Mouse (Mus musculus): ENCODE data around the gene Prps2. TPM values are rescaled to one million over a fixed set of nuclear protein-coding genes. Genes with fewer than 3 reads are reported as not detected.

Gene Prps2
- polyA plus RNA-seq, 1 experiment from 2014 or later = 28.6 TPM

DNA sequence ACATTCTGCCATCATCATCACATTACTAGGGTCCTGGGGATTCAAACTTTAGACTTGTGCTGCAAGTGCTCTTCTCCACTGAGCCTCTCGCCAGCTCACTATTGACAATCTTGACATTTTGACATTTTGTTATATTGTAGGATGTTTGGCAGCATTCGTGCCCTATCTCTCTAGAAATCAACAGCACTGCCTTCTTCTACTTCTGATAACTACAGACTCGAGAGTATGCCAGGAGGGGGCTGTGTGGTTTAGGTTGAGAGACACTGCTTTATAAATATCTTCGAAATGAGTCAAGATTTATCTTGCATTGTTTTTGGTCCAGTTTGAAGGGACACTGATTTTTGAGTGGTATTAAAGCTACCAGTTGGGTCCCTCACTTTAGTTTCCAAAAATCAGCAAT, 51.6 kb downstream of the Prps2 start:
- 57% methylated on average over 4 of the region's 4 CpGs for WGBS
- H3K4me1 ChIP-seq (replicated peaks; ENCODE audit: control insufficient read depth, insufficient read depth, low read length) = no peaks in the 10 kb centered on the region
- H3K36me3 ChIP-seq (ENCODE audit: control insufficient read depth, insufficient read depth, low read length) = no peaks in the 10 kb centered on the region
- no peak for ATAC-seq (ENCODE audit: low read depth)
- no peaks in the 10 kb centered on the region for H3K27me3 ChIP-seq (ENCODE audit: control insufficient read depth, insufficient read depth, low read depth, low read length)
- no peak overlapping the region for H3K27ac ChIP-seq (ENCODE audit: low read length)
- H3K9me3 ChIP-seq (ENCODE audit: control insufficient read depth, low read length) = no peaks in the 10 kb centered on the region
- H3K9ac ChIP-seq (ENCODE audit: low read length) = no peak overlapping the region
- H3K4me2 ChIP-seq (ENCODE audit: low read depth, low read length) = no peak overlapping the region
- no peak overlapping the region for H3K4me3 ChIP-seq (ENCODE audit: low read length)

DNA sequence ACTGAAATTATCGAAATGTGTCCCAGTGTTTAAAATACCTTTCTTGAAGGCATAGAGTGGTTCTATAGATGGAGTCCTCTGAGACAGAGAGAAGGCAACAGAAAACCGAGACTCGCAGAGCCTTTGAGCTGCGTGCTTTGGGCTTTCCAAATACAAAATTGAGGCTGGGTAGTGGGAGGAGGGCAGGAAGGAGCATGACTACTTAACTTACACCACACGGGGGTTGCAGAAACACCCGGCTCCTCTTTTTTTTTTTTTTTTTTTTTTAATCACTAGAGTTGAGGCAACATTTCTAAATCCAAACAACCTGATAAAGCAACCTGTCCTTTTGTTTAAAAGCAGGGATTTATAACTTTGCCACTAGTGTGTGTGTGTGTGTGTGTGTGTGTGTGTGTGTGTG, 52.1 kb downstream of the Prps2 start, which contains the start of gene Tlr7:
Gene Tlr7, minus strand, starts transcription at position 160 of the 400 bp plus-strand sequence.
- Histone ChIP-seq H3K9me3 (ENCODE audit: control insufficient read depth, low read length) (no peaks in the 10 kb centered on the region), H3K4me2 (ENCODE audit: low read depth, low read length) (no peak within 1 kb of the TSS), H3K27ac (ENCODE audit: low read length) (no peak within 1 kb of the TSS), H3K4me1 (replicated peaks; ENCODE audit: control insufficient read depth, insufficient read depth, low read length) (no peaks in the 10 kb centered on the region), H3K9ac (ENCODE audit: low read length) (no peak within 1 kb of the TSS), H3K36me3 (ENCODE audit: control insufficient read depth, insufficient read depth, low read length) (no peaks in the 10 kb centered on the region), H3K27me3 (ENCODE audit: control insufficient read depth, insufficient read depth, low read depth, low read length) (no peaks in the 10 kb centered on the region), H3K4me3 (ENCODE audit: low read length) (no peak within 1 kb of the TSS)
- 72% methylated on average over 6 of the region's 6 CpGs for WGBS
- ATAC-seq (ENCODE audit: low read depth) = no peak

DNA sequence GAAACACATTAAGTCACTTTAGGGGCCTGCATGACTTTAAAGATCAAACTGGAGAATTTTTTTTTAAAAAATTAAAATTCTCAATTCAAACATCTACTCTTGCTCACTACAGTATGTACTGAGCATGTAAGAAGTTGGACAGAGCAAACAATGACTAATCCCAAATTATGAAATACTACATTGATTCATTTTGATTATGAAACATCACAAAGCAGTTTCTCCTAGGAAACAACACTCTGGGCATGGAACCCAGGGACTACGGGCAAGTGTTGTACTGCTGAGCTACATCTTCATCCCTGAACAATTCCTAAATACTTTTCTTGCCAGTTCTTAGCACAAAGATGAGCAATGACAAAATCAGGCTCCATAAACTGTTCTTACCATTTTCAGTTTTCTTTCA, 52.9 kb downstream of the Prps2 start:
- ATAC-seq (ENCODE audit: low read depth) = no peak
- Histone ChIP-seq H3K9ac (ENCODE audit: low read length) (no peak overlapping the region), H3K36me3 (ENCODE audit: control insufficient read depth, insufficient read depth, low read length) (no peaks in the 10 kb centered on the region), H3K4me2 (ENCODE audit: low read depth, low read length) (no peak overlapping the region), H3K27me3 (ENCODE audit: control insufficient read depth, insufficient read depth, low read depth, low read length) (no peaks in the 10 kb centered on the region), H3K4me3 (ENCODE audit: low read length) (no peak overlapping the region), H3K4me1 (replicated peaks; ENCODE audit: control insufficient read depth, insufficient read depth, low read length) (no peaks in the 10 kb centered on the region), H3K9me3 (ENCODE audit: control insufficient read depth, low read length) (no peaks in the 10 kb centered on the region), H3K27ac (ENCODE audit: low read length) (no peak overlapping the region)
- 90% methylated on average over 1 of the region's 1 CpGs for WGBS

DNA sequence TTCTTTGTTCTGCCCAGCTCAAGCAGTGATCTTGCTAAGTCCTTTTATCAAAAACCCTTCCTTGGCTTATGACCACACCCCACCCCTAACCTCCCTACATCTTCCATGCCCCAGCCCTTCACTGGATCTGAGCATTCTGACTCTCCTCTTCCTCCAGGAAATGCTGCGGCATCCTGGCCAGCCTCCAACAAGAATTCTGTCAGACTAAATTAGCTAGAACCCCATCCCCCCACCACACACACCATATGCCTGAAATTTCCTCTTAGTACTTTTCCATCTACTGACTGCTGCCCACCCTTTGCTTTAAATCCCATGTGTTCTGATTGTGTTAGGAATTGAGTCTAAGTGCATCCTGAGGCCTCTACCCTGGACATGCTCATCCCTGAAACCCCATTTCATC, 53.5 kb downstream of the Prps2 start:
- Histone ChIP-seq H3K36me3 (ENCODE audit: control insufficient read depth, insufficient read depth, low read length) (no peaks in the 10 kb centered on the region), H3K4me2 (ENCODE audit: low read depth, low read length) (no peak overlapping the region), H3K4me3 (ENCODE audit: low read length) (no peak overlapping the region), H3K27me3 (ENCODE audit: control insufficient read depth, insufficient read depth, low read depth, low read length) (no peaks in the 10 kb centered on the region), H3K4me1 (replicated peaks; ENCODE audit: control insufficient read depth, insufficient read depth, low read length) (no peaks in the 10 kb centered on the region), H3K9ac (ENCODE audit: low read length) (no peak overlapping the region), H3K27ac (ENCODE audit: low read length) (no peak overlapping the region), H3K9me3 (ENCODE audit: control insufficient read depth, low read length) (no peaks in the 10 kb centered on the region)
- 46% methylated on average over 1 of the region's 1 CpGs for WGBS
- no peak for ATAC-seq (ENCODE audit: low read depth)

DNA sequence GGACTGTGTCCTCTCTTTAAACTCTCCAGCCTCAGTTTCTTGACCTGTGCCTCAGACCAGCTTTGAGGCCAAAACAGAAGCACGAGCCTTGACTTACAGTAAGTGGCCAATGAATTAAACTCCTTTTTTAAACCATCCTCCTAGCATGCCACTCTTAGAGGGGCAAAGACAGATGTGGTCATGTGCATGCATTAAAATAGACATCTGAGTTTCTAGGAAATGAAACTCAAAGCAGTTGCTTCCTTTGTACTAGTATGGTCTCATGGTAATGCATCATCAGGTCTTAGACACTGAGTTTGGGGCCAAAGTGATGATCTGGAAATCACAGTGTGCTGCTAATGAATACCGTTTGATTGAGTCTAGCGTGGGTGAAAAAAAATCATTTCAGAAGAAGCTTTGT, 54.0 kb downstream of the Prps2 start:
- ATAC-seq (ENCODE audit: low read depth) = no peak
- no peaks in the 10 kb centered on the region for H3K27me3 ChIP-seq (ENCODE audit: control insufficient read depth, insufficient read depth, low read depth, low read length)
- WGBS = 78% methylated on average over 3 of the region's 3 CpGs
- H3K4me2 ChIP-seq (ENCODE audit: low read depth, low read length) = no peak overlapping the region
- no peaks in the 10 kb centered on the region for H3K9me3 ChIP-seq (ENCODE audit: control insufficient read depth, low read length)
- H3K36me3 ChIP-seq (ENCODE audit: control insufficient read depth, insufficient read depth, low read length) = no peaks in the 10 kb centered on the region
- H3K9ac ChIP-seq (ENCODE audit: low read length) = no peak overlapping the region
- H3K27ac ChIP-seq (ENCODE audit: low read length) = no peak overlapping the region
- no peak overlapping the region for H3K4me3 ChIP-seq (ENCODE audit: low read length)
- no peaks in the 10 kb centered on the region for H3K4me1 ChIP-seq (replicated peaks; ENCODE audit: control insufficient read depth, insufficient read depth, low read length)

DNA sequence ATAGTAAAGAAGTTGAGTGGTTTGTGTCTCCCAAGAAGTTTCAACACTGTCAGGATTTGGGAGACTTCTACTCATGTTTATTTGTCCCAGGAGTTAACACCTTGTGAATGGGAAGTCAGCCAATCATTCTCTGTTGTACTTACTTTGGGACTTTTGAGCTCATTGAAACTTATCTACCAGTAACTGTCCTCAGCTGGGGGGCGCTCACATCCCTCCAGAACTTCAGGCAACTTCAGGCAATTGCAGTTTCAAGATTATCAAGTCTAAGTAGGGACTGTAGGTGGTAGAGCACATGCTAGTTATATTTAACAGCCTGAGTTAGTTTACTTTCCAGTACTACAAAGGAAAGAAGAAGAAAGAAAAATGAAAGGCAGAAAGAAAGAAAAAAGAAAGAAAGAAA, 58.8 kb downstream of the Prps2 start:
- ATAC-seq (ENCODE audit: low read depth) = no peak
- no peak overlapping the region for H3K9ac ChIP-seq (ENCODE audit: low read length)
- H3K27ac ChIP-seq (ENCODE audit: low read length) = no peak overlapping the region
- 41% methylated on average over 1 of the region's 1 CpGs for WGBS
- H3K36me3 ChIP-seq (ENCODE audit: control insufficient read depth, insufficient read depth, low read length) = no peaks in the 10 kb centered on the region
- no peak overlapping the region for H3K4me2 ChIP-seq (ENCODE audit: low read depth, low read length)
- no peaks in the 10 kb centered on the region; the same call in none of the 2 replicates for H3K27me3 ChIP-seq (ENCODE audit: control insufficient read depth, insufficient read depth, low read depth, low read length)
- no peaks in the 10 kb centered on the region for H3K4me1 ChIP-seq (replicated peaks; ENCODE audit: control insufficient read depth, insufficient read depth, low read length)
- no peak overlapping the region for H3K4me3 ChIP-seq (ENCODE audit: low read length)
- H3K9me3 ChIP-seq (ENCODE audit: control insufficient read depth, low read length) = no peaks in the 10 kb centered on the region

DNA sequence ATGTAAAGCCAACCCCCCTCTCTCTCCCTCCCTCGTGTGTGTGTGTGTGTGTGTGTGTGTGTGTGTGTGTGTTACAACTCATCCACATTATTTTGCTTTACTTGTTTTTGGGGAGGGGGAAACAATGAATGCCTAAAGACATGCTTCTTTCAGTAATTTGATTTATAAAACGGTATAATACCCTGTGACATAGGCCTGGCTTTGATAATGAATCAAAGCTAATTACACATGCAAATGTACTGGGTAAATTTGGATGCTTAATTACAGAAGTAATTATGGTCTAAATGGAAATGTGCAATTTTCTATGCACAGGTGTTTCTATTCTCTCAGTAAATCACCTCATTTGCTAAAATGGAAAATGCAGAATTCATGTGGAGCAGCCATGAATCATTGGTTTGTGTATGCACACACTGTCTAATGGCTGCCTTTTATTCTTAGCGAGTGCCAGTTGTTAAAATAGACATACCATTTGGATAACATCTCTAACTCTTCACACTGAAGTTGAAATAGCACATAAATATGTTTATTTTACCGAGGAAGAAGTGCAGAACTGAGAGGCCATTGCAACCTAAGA, 61.2 kb downstream of the Prps2 start:
- H3K9ac ChIP-seq (ENCODE audit: low read length) = no peak overlapping the region
- no peaks in the 10 kb centered on the region for H3K36me3 ChIP-seq (ENCODE audit: control insufficient read depth, insufficient read depth, low read length)
- no peak overlapping the region for H3K4me2 ChIP-seq (ENCODE audit: low read depth, low read length)
- no peak overlapping the region for H3K27ac ChIP-seq (ENCODE audit: low read length)
- 55% methylated on average over 4 of the region's 4 CpGs for WGBS
- no peaks in the 10 kb centered on the region for H3K9me3 ChIP-seq (ENCODE audit: control insufficient read depth, low read length)
- H3K27me3 ChIP-seq (ENCODE audit: control insufficient read depth, insufficient read depth, low read depth, low read length) = no peaks in the 10 kb centered on the region; the same call in none of the 2 replicates
- no peaks in the 10 kb centered on the region for H3K4me1 ChIP-seq (replicated peaks; ENCODE audit: control insufficient read depth, insufficient read depth, low read length)
- no peak overlapping the region for H3K4me3 ChIP-seq (ENCODE audit: low read length)
- ATAC-seq (ENCODE audit: low read depth) = no peak

DNA sequence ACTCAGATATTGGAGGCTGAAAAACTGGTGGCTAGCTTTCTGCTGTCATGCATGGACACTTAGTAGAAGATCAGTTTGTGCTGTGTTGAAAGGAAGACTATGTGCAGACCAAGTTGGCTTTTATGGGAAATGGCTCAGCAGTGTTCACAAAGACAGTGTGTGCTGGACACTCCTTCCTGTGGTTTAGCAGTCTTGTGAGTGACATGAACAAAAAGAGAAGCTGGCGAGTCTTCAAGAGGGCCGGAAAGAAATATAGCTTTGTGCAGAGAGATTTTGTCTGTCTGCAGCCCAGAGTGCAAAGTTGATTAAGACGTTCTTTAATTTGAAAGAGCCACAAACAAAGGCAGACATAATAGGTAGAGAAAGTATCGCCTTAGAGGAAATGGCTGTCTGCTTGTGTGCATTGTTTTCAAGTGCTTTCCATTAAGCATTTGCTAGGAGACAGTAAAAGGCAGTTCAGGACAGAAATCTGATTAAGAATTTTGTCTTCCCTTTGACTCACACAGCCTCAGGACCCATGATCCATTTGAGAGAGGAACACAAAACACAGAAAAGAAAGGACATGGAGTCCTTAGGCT, 63.6 kb downstream of the Prps2 start:
- no peak overlapping the region for H3K27ac ChIP-seq (ENCODE audit: low read length)
- no peaks in the 10 kb centered on the region for H3K36me3 ChIP-seq (ENCODE audit: control insufficient read depth, insufficient read depth, low read length)
- H3K9ac ChIP-seq (ENCODE audit: low read length) = no peak overlapping the region
- ATAC-seq (ENCODE audit: low read depth) = no peak
- no peak overlapping the region for H3K4me3 ChIP-seq (ENCODE audit: low read length)
- WGBS = 49% methylated on average over 4 of the region's 4 CpGs
- H3K27me3 ChIP-seq (ENCODE audit: control insufficient read depth, insufficient read depth, low read depth, low read length) = no peaks in the 10 kb centered on the region; the same call in none of the 2 replicates
- H3K9me3 ChIP-seq (ENCODE audit: control insufficient read depth, low read length) = no peaks in the 10 kb centered on the region
- H3K4me2 ChIP-seq (ENCODE audit: low read depth, low read length) = no peak overlapping the region
- H3K4me1 ChIP-seq (replicated peaks; ENCODE audit: control insufficient read depth, insufficient read depth, low read length) = no peaks in the 10 kb centered on the region

DNA sequence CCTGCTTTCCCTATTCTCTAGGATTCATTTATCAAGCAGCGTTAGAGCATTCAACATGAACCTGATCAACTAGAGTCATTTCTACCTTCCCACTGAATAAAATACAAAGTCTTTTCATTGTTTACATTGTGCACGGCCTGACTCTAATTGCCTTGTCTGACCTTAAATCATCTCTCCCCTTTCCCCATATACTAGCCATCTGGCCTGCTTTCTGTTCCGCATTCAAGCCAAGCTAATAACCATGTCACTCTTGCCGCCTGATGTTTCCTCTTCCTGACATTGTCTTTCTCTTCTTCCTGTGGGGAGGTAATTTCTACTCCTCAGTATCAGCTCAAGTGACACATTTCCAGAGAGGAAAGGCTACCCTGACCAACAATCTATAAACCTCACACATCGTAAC, 66.8 kb downstream of the Prps2 start:
- no peak overlapping the region for H3K4me3 ChIP-seq (ENCODE audit: low read length)
- no peaks in the 10 kb centered on the region for H3K36me3 ChIP-seq (ENCODE audit: control insufficient read depth, insufficient read depth, low read length)
- H3K9me3 ChIP-seq (ENCODE audit: control insufficient read depth, low read length) = no peaks in the 10 kb centered on the region
- no peaks in the 10 kb centered on the region for H3K4me1 ChIP-seq (replicated peaks; ENCODE audit: control insufficient read depth, insufficient read depth, low read length)
- 64% methylated on average over 5 of the region's 5 CpGs for WGBS
- no peaks in the 10 kb centered on the region; the same call in none of the 2 replicates for H3K27me3 ChIP-seq (ENCODE audit: control insufficient read depth, insufficient read depth, low read depth, low read length)
- H3K4me2 ChIP-seq (ENCODE audit: low read depth, low read length) = no peak overlapping the region
- no peak overlapping the region for H3K27ac ChIP-seq (ENCODE audit: low read length)
- no peak overlapping the region for H3K9ac ChIP-seq (ENCODE audit: low read length)
- no peak for ATAC-seq (ENCODE audit: low read depth)

Measured in lung, embryonic 16.5 days (tissue).